Mouse (Mus musculus): Measurements from ENCODE around the gene Nop9.

Gene Nop9

GRCm38 (mm10) chr14:55745180-55745860, at the start of gene Nop9, which contains the start of gene Dhrs1:
Gene Nop9 (plus strand): TSS chr14:55745693.
Gene Dhrs1 (minus strand): TSS chr14:55745690.
- DNase-seq (ENCODE audit: inconsistent ontology term), result peak; percentile 91

DNA sequence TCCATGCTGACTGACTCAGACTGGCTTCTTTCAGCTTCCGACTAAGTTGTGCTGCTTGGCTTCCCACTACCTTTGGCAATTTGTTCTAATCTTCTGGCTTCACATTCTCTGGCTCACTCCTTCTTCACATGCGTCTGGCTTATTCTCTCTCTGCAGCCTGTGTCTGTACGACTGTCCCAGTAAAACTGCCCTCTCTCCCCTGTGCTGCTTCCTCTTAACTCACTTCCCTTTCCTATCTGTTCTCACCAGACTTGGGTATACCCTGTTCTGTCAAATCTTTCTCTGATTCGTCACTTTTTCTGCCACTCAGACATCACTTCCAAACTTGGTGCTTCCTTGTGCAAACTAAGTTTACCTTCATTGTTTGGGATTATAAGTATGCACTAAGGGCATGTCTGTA, 48.3 kb upstream of the Nop9 start:
- DNase-seq (ENCODE audit: inconsistent ontology term), result no peak

- no peak for DNase-seq (ENCODE audit: inconsistent ontology term)
These were observed 44.4 kb upstream of the Nop9 start for GRCm38 (mm10) chr14:55701131-55701530.

GRCm38 (mm10) chr14:55702761-55703160, 42.7 kb upstream of the Nop9 start:
- no peak for DNase-seq (ENCODE audit: inconsistent ontology term)

DNA sequence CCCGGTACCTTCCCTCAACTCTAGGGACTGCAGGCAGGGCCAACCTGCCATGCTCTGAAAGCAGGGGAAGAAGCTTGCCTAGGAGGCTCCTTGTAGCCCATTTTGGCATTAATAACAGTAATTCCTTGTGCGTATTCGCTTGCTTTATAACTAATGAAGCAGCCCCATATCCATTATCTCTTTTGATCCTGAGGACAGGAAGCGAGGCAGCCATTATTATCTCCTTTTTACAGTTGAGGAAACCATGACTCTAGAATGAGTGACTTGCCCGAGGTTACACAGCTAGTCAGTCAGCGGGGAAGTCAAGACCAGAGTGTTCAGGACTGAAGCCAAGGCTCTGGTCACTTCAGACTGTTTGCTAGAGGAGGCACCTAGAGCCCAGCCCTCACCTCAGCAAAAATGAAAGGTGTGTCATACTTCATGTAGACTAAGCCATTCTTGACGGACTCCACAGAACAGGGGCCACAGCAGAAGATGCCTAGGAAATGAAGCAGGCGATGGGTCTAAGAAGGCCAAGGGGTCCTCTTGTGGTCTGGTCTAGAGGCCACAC, 39.4 kb upstream of the Nop9 start:
- no peak for DNase-seq (ENCODE audit: inconsistent ontology term)

DNA sequence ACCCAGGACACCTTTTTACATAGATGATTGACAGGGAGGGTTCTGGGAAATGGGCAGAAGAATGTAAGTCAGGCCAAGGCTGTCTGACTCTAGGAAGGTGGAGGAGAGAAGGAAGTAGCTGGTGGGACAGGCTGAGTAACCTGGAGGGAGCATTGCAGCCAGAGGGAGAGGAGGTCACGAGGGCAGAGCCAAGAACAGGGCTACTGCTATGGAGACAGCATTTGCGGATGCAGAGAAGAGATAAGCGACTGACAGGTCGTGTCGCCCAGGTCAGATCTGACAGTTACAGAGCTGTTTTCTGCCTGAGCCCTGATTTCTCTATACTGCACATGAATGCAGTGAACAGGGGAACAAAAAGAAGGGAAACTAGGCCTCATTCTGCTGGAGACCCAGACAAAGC, 38.1 kb upstream of the Nop9 start:
- DNase-seq (ENCODE audit: inconsistent ontology term), result no peak

GRCm38 (mm10) chr14:55709509-55709908, 36.0 kb upstream of the Nop9 start:
- no peak for DNase-seq (ENCODE audit: inconsistent ontology term)

- no peak for DNase-seq (ENCODE audit: inconsistent ontology term)
These were observed 33.7 kb upstream of the Nop9 start for GRCm38 (mm10) chr14:55711786-55712185.

GRCm38 (mm10) chr14:55713007-55713728, 32.3 kb upstream of the Nop9 start:
- no peak for DNase-seq (ENCODE audit: inconsistent ontology term)

GRCm38 (mm10) chr14:55713729-55714122, 31.8 kb upstream of the Nop9 start, which contains the start of gene Tgm1:
Gene Tgm1 (minus strand): TSS chr14:55713926.
- DNase-seq (ENCODE audit: inconsistent ontology term), result no peak

DNA sequence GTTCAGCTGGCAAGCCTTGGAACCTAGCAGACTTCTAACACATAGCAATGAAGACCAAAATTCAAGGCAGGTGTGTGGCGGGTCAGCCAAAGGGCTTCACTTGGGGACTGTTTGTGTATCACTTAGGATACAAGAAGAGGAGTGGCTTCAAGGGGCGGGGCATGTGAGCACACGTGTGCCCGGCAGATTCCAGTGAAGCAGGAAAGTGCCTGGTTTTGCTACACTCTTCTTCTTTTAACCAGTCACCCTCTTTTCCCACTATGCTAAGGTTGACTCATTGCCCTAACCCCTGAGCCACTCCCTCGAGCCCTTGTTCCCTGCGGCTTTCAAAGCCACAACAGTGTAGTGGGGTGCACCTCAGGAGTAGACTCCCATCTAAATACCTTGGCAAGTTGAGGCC, 30.6 kb upstream of the Nop9 start:
- no peak for DNase-seq (ENCODE audit: inconsistent ontology term)

- no peak for DNase-seq (ENCODE audit: inconsistent ontology term)
These were observed 29.2 kb upstream of the Nop9 start for GRCm38 (mm10) chr14:55716271-55716670.

DNA sequence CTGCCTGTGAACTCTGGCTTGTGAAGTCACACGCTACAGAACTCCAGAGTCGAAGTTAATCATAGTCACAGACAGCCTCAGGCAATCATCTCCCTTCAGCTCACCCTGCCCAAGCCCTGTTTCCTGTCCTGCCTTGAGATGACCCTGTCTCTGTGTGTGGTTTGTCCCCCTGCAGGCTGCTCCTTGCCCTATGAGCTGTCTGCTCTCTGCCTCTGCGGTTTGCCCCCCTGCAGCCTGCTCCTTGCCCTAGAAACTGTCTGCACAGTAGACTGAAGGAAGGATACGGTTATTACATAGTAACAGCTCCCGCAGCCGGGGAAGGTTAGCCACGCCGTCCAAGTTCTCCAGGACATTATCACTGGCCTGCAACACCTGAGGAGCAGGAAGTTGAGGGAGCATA, 28.6 kb upstream of the Nop9 start:
- DNase-seq (ENCODE audit: inconsistent ontology term), result no peak

DNA sequence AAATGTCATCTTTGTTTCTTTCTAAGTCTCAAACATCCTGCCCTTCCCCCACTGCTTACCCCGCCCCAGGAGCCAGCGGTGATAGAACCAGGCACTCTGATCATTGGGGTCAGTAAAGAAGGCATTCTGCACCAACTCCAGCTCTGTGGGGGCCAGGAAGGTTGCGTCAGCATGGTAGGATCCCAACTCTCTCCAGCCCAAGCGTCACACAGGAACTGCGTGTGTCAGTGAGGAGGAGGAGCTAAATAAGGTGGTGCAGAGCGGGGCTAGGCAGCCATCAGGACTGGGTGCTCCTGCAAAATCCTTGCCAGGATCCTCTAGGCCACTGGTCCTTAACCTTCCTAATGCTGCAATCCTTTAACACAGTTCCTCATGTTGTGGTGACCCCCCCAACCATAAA, 25.8 kb upstream of the Nop9 start:
- DNase-seq (ENCODE audit: inconsistent ontology term), result no peak

GRCm38 (mm10) chr14:55720666-55721065, 24.8 kb upstream of the Nop9 start:
- no peak for DNase-seq (ENCODE audit: inconsistent ontology term)

DNA sequence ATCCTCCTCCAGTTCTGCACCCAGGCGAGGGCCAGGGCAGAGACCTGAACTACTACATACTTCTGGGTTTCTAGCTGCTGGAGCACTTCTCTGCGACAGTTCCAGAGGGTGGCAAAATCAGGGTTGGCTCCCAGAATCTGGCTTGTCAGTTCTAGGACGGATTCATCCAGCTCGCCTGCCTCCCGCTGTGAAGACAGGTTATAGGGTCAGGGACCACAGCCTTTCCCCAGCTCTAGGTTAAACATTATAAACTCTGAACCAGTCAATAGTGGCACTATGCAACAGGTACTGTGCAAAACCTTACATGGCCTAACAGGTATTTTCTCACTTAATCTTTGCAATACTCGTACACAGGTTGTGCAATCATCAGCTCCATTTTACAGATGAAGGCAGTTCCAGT, 24.4 kb upstream of the Nop9 start:
- DNase-seq (ENCODE audit: inconsistent ontology term), result no peak

GRCm38 (mm10) chr14:55721700-55722437, 23.6 kb upstream of the Nop9 start, which contains the start of gene Rabggta:
Gene Rabggta (minus strand): TSS chr14:55722263.
- DNase-seq (ENCODE audit: inconsistent ontology term), result peak; percentile 94

DNA sequence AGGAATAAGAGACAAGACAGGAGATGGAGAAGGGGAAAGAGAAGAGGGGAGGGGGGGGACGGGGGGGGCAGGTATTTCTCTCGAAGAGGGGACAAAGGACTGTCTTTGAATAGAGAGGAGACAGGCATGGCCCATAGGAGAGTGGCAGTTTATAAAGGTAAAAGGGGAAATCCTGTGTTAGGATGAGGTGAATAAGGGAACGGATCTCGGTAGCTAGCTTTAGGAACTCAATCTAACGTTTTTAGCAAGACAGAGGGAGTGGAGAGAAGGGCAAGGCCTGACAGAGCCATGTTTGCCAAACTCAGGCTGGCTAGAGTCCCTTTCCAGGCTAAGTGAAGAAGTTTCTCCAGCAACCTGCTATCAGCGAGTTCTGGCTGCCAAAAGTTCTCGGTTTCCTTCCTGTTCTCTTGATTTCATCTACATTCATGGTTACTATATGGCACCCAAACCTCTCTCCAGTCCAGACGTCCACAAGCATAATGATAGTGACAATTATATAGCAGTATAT, 23.0 kb upstream of the Nop9 start:
- no peak for DNase-seq (ENCODE audit: inconsistent ontology term)

DNA sequence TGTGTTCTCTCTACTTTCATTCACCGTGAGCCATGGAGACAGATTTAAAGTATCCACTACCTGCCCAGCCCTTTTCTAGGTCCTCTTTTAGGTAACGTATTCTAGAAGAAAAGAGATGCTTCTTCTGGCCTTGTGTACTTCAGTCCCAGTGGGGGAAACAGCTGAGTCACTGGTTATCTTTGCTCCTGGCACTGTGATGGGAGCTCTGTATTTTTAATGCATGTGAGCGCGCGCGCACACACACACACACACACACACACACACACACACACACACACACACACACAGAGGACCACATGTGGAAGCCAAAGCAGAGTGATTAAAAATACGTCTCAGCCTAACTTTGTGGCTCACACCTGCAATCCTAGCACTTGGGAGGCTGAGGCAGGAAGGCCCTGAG, 22.1 kb upstream of the Nop9 start:
- DNase-seq (ENCODE audit: inconsistent ontology term), result no peak

GRCm38 (mm10) chr14:55724411-55724871, 21.1 kb upstream of the Nop9 start:
- peak; percentile 67 for DNase-seq (ENCODE audit: inconsistent ontology term)

- no peak for DNase-seq (ENCODE audit: inconsistent ontology term)
These were observed 19.2 kb upstream of the Nop9 start for GRCm38 (mm10) chr14:55726261-55726660.

All from Muller cell, postnatal 12 days (primary cell).